Mouse (Mus musculus) lung, embryonic 16.5 days (tissue): ENCODE results near the gene Mcm9. TPM values are rescaled to one million over a fixed set of nuclear protein-coding genes. Genes with fewer than 3 reads are reported as not detected.
"Not testable (repeated sequence)": the region's sequence is repeated elsewhere in the genome, so short reads cannot be mapped to it uniquely, and the experiment has no call there.

Experiments
- ATAC-seq: fragments of 200-750 bp; cut with Nextera tagmentation; 2 replicates; pipeline ENCODE4 v1.8.0; 2017; ENCODE audit warnings: low read depth, mild to moderate bottlenecking, moderate library complexity
- H3K27ac ChIP-seq: fragments of 300-500 bp; sonication (generic); 2 replicates; pipeline ENCODE4 v1.5.1; 2014; ENCODE audit warnings: mild to moderate bottlenecking, control low read depth, low read length
- H3K27me3 ChIP-seq: fragments of 300-500 bp; sonication (generic); 2 replicates; pipeline ENCODE4 v1.6.1; 2014; ENCODE audit warnings: low read depth, low read length, mixed read lengths; ENCODE audit not compliant: control insufficient read depth, insufficient read depth
- H3K36me3 ChIP-seq: fragments of 300-500 bp; sonication (generic); 2 replicates; pipeline ENCODE4 v1.6.1; 2014; ENCODE audit warnings: low read length; ENCODE audit not compliant: control insufficient read depth, insufficient read depth
- H3K4me1 ChIP-seq: fragments of 300-500 bp; sonication (generic); replicated peaks from 2 replicates; pipeline ENCODE4 v1.6.1; 2014; ENCODE audit warnings: low read length, mixed read lengths; ENCODE audit not compliant: control insufficient read depth, insufficient read depth
- H3K4me2 ChIP-seq: fragments of 300-500 bp; sonication (generic); 2 replicates; pipeline ENCODE4 v1.6.1; 2014; ENCODE audit warnings: low read depth, low read length, control low read depth
- H3K4me3 ChIP-seq: fragments of 300-500 bp; sonication (generic); 2 replicates; pipeline ENCODE4 v1.5.1; 2014; ENCODE audit warnings: mild to moderate bottlenecking, low read length, control low read depth
- H3K9ac ChIP-seq: fragments of 300-500 bp; sonication (generic); 2 replicates; pipeline ENCODE4 v1.6.1; 2014; ENCODE audit warnings: low read length, control low read depth
- H3K9me3 ChIP-seq: fragments of 300-500 bp; sonication (generic); 2 replicates; pipeline ENCODE4 v1.6.1; 2016; ENCODE audit warnings: low read length; ENCODE audit not compliant: control insufficient read depth
- WGBS: fragments of 180-500 bp; shearing (Covaris S2); extraction: QIAGEN DNeasy Blood & Tissue Kit; methylation state at CpG from one replicate; pipeline ENCODE4 v1.1.7; 2014; 5-methylcytosine and 5-hydroxymethylcytosine counted together
- polyA plus RNA-seq: library from polyadenylated mRNA; unstranded; fragments of >200 nt; fragmentation: Nextera tagmentation; extraction: Ambion mirVana; gene quantifications from 2 replicates; pipeline ENCODE4 v1.2.1, GENCODE M21; 2015

Gene Mcm9
- 6.9 and 9.6 TPM in 2 replicates for polyA plus RNA-seq

GRCm38 (mm10) chr10:53630339-53630738, at the start of gene Mcm9:
Gene Mcm9, minus strand, starts transcription at chr10:53630439.
- H3K4me2 ChIP-seq = peak within 1 kb of the TSS; percentile 65
- not testable (repeated sequence) for H3K4me1 ChIP-seq, ATAC-seq, H3K36me3 ChIP-seq, H3K9me3 ChIP-seq, H3K27me3 ChIP-seq
- H3K27ac ChIP-seq = peak within 1 kb of the TSS; percentile 97
- H3K4me3 ChIP-seq = peak within 1 kb of the TSS; percentile 81
- 51% methylated on average over 10 of the region's 10 CpGs for WGBS
- H3K9ac ChIP-seq = peak within 1 kb of the TSS; percentile 86

GRCm38 (mm10) chr10:53661788-53662187, 31.5 kb upstream of the Mcm9 start:
- Histone ChIP-seq H3K4me3 (no peak overlapping the region), H3K4me1 (no peaks in the 10 kb centered on the region), H3K9me3 (no peaks in the 10 kb centered on the region), H3K4me2 (no peak overlapping the region), H3K9ac (no peak overlapping the region), H3K27me3 (no peaks in the 10 kb centered on the region), H3K36me3 (no peaks in the 10 kb centered on the region), H3K27ac (no peak overlapping the region)
- WGBS = 81% methylated on average over 4 of the region's 4 CpGs
- ATAC-seq = no peak

GRCm38 (mm10) chr10:53654239-53654638, 24.0 kb upstream of the Mcm9 start:
- ATAC-seq, H3K27ac ChIP-seq, H3K4me2 ChIP-seq, H3K9me3 ChIP-seq, H3K27me3 ChIP-seq, H3K9ac ChIP-seq, H3K4me3 ChIP-seq, H3K36me3 ChIP-seq, H3K4me1 ChIP-seq: not testable (repeated sequence)
- WGBS = 66% methylated on average over 5 of the region's 5 CpGs

GRCm38 (mm10) chr10:53650683-53651082, 20.4 kb upstream of the Mcm9 start:
- Histone ChIP-seq H3K4me1 (no peaks in the 10 kb centered on the region), H3K9ac (no peak overlapping the region), H3K9me3 (no peaks in the 10 kb centered on the region), H3K4me2 (no peak overlapping the region), H3K27ac (no peak overlapping the region), H3K27me3 (no peaks in the 10 kb centered on the region), H3K36me3 (no peaks in the 10 kb centered on the region), H3K4me3 (no peak overlapping the region)
- whole genome bisulfite sequencing = 60% methylated on average over 2 of the region's 2 CpGs
- no peak for ATAC-seq

- H3K4me1 ChIP-seq = no peaks in the 10 kb centered on the region
- H3K9ac ChIP-seq = no peak overlapping the region
- ATAC-seq = peak; percentile 43; the same call in 1 of the 2 replicates
These were observed 11.3 kb upstream of the Mcm9 start for GRCm38 (mm10) chr10:53641507-53641906.

GRCm38 (mm10) chr10:53635246-53635971, 5.2 kb upstream of the Mcm9 start:
- 71% methylated on average over 13 of the region's 13 CpGs for WGBS
- ATAC-seq = no peak
- no peak overlapping the region for H3K4me3 ChIP-seq

More at GRCm38 (mm10) chr10:53641507-53641906, 11.3 kb upstream of the Mcm9 start:
- no peaks in the 10 kb centered on the region for H3K9me3 ChIP-seq
- no peak overlapping the region for H3K4me3 ChIP-seq
- no peak overlapping the region for H3K4me2 ChIP-seq
- no peak overlapping the region for H3K27ac ChIP-seq
- H3K36me3 ChIP-seq = no peaks in the 10 kb centered on the region
- H3K27me3 ChIP-seq = no peaks in the 10 kb centered on the region

GRCm38 (mm10) chr10:53634160-53634559, 3.9 kb upstream of the Mcm9 start:
- no peak for ATAC-seq
- H3K36me3 ChIP-seq = no peaks in the 10 kb centered on the region
- no peaks in the 10 kb centered on the region for H3K9me3 ChIP-seq
- no peak overlapping the region for H3K9ac ChIP-seq
- no peaks in the 10 kb centered on the region for H3K27me3 ChIP-seq
- H3K4me3 ChIP-seq = no peak overlapping the region
- H3K27ac ChIP-seq = no peak overlapping the region
- H3K4me2 ChIP-seq = no peak overlapping the region
- no peaks in the 10 kb centered on the region for H3K4me1 ChIP-seq
- 83% methylated on average over 10 of the region's 10 CpGs for WGBS

More at GRCm38 (mm10) chr10:53635246-53635971, 5.2 kb upstream of the Mcm9 start:
- Histone ChIP-seq H3K27me3 (no peaks in the 10 kb centered on the region), H3K4me2 (no peak overlapping the region), H3K9me3 (no peaks in the 10 kb centered on the region), H3K9ac (no peak overlapping the region), H3K27ac (no peak overlapping the region), H3K36me3 (no peaks in the 10 kb centered on the region), H3K4me1 (no peaks in the 10 kb centered on the region)

- Histone ChIP-seq H3K4me1 (0 out of 2 replicates have a peak, but pooled peaks cover 3% of the 10 kb centered on the region), H3K9ac (peak overlapping the region; percentile 86), H3K27ac (peak overlapping the region; percentile 97), H3K4me3 (peak overlapping the region; percentile 81), H3K4me2 (peak overlapping the region; percentile 65), H3K9me3 (no peaks in the 10 kb centered on the region), H3K27me3 (no peaks in the 10 kb centered on the region), H3K36me3 (peaks cover under 1% of the 10 kb centered on the region; the same call in 1 of the 2 replicates)
- peak; percentile 98 for ATAC-seq
- WGBS = under 1% methylated on average over 33 of the region's 35 CpGs
These were observed 355 bp downstream of the Mcm9 start for GRCm38 (mm10) chr10:53629918-53630250.

- peaks cover 2% of the 10 kb centered on the region; the same call in 1 of the 2 replicates for H3K36me3 ChIP-seq
- under 1% methylated on average over 48 of the region's 67 CpGs for WGBS
- 0 out of 2 replicates have a peak, but pooled peaks cover 3% of the 10 kb centered on the region for H3K4me1 ChIP-seq
- no peaks in the 10 kb centered on the region for H3K27me3 ChIP-seq
- peak overlapping the region; percentile 65 for H3K4me2 ChIP-seq
- no peaks in the 10 kb centered on the region for H3K9me3 ChIP-seq
- H3K4me3 ChIP-seq = peak overlapping the region; percentile 81
- peak overlapping the region; percentile 97 for H3K27ac ChIP-seq
- peak; percentile 84 for ATAC-seq
- H3K9ac ChIP-seq = peak overlapping the region; percentile 86
These were observed 857 bp downstream of the Mcm9 start for GRCm38 (mm10) chr10:53629247-53629917.
